Mouse (Mus musculus) hindbrain, embryonic 14.5 days (tissue): Measurements from ENCODE around the gene Tcp10a. TPM values are rescaled to one million over a fixed set of nuclear protein-coding genes. Genes with fewer than 3 reads are reported as not detected.
"Not testable (repeated sequence)": the region's sequence is repeated elsewhere in the genome, so short reads cannot be mapped to it uniquely, and the experiment has no call there.

Experiments
- ATAC-seq: fragments of 200-750 bp; cut with Nextera tagmentation; 2 replicates; pipeline ENCODE4 v1.8.0; 2017; ENCODE audit warnings: moderate number of reproducible peaks, mild to moderate bottlenecking, moderate TSS enrichment, moderate library complexity; ENCODE audit not compliant: low FRiP score
- DNase-seq: peaks from one replicate; pipeline ENCODE4 v3.0.0-alpha.2; 2015; ENCODE audit warnings: low spot score
- H3K27ac ChIP-seq: fragments of 300-500 bp; sonication (generic); 2 replicates; pipeline ENCODE4 v1.5.1; 2014; ENCODE audit warnings: mild to moderate bottlenecking, moderate library complexity
- H3K27me3 ChIP-seq: fragments of 300-500 bp; sonication (generic); 2 replicates; pipeline ENCODE4 v1.6.1; 2014; ENCODE audit warnings: mild to moderate bottlenecking, low read length, mixed read lengths; ENCODE audit not compliant: control insufficient read depth, insufficient read depth
- H3K36me3 ChIP-seq: fragments of 300-500 bp; sonication (generic); replicated peaks from 2 replicates; pipeline ENCODE4 v1.6.1; 2014; ENCODE audit not compliant: control insufficient read depth, insufficient read depth
- H3K4me1 ChIP-seq: fragments of 300-500 bp; sonication (generic); replicated peaks from 2 replicates; pipeline ENCODE4 v1.6.1; 2014; ENCODE audit warnings: antibody characterized with exemption, low read length, mixed read lengths; ENCODE audit not compliant: control insufficient read depth, insufficient read depth
- H3K4me2 ChIP-seq: fragments of 300-500 bp; sonication (generic); replicated peaks from 2 replicates; pipeline ENCODE4 v1.6.1; 2014; ENCODE audit warnings: mild to moderate bottlenecking, moderate library complexity
- H3K4me3 ChIP-seq: fragments of 300-500 bp; sonication (generic); replicated peaks from 2 replicates; pipeline ENCODE4 v1.5.1; 2014; ENCODE audit warnings: mild to moderate bottlenecking, low read length
- H3K9ac ChIP-seq: fragments of 300-500 bp; sonication (generic); 2 replicates; pipeline ENCODE4 v1.6.1; 2014
- H3K9me3 ChIP-seq: fragments of 300-500 bp; sonication (generic); 2 replicates; pipeline ENCODE4 v1.6.1; 2016; ENCODE audit warnings: low read length; ENCODE audit not compliant: control insufficient read depth
- WGBS: fragments of 180-500 bp; shearing (Covaris S2); extraction: QIAGEN DNeasy Blood & Tissue Kit; methylation state at CpG from one replicate; pipeline ENCODE4 v1.1.7; 2014; 5-methylcytosine and 5-hydroxymethylcytosine counted together
- polyA plus RNA-seq: library from polyadenylated mRNA; unstranded; fragments of >200 nt; fragmentation: Nextera tagmentation; extraction: Ambion mirVana; gene quantifications from 2 replicates; pipeline ENCODE4 v1.2.1, GENCODE M21; 2014

The Tcp10a gene
- polyA plus RNA-seq, 1 experiment from 2014 or later = not detected

DNA sequence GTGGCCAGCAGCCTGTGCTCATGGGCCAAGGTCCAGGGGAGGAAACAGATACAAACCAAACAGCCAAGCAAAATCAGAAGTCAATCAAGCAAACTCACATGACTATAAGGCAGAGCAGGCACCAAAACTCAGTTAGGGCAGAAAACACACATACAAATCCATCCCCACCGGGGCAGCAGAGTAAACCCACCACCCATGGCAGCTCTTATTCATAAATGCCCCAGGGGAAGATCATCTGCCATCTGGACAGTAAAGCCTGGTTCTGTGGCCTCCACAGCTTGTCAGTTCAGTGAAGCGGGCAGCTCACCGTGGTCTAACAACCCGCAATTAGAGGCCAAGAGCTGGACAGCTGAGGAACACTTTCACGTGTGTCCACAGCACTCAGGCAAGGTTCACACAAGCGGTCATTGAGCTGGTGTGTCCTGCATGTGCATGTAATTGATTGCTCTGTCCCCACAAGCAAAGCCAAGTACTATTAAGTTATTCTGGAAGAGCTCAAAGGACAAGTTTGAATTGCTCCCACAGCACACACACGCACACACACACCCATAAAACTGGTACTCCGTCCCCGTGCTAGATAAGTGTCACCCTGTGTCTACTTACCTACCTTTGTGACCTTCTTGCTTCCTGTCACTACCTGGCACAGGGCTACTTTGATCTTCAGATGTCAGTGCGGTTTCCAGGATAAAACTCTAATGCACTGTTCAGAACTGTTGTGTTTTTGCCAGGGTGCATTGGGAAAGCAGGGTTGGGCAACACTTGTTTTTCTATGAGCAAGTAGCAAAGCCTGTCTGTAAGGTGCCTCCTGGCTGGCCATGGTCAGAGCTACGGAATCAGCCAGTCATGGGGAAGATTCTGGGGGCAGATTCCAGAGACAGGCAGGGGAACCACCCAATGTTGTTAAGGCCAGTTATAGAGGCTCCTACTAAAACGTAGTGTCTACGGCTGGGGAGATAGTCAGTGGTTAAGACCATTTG, 59.0 kb downstream of the Tcp10a start:
- not testable (repeated sequence) for H3K4me2 ChIP-seq, H3K27me3 ChIP-seq, H3K4me1 ChIP-seq, H3K27ac ChIP-seq, H3K9me3 ChIP-seq, ATAC-seq, H3K36me3 ChIP-seq, DNase-seq, H3K4me3 ChIP-seq, H3K9ac ChIP-seq
- WGBS = 87% methylated on average over 9 of the region's 13 CpGs

DNA sequence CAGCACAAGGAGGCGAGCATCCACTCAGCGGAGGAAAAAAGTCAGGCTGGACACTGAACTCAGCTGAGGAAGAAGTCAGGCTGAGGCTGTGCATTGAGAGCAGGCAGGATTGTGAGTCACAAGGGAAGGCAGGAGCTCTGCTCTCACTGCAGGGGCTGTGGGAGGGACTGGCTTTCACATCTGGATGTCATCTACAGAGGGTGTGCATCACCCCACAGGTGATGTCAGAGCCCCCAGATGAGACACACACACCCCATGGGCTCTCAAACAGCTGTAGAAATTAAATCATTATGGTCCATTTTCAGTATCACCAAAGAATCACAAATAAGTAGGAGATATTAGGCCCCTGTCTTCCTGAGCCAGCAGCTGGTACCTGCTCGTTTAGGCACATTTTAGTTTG, 60.9 kb downstream of the Tcp10a start, which contains the start of gene Unc93a2:
Unc93a2 (minus strand) TSS at position 101 of the 400 bp plus-strand sequence.
- ATAC-seq, H3K4me2 ChIP-seq, H3K4me1 ChIP-seq, H3K27ac ChIP-seq, H3K27me3 ChIP-seq, H3K4me3 ChIP-seq, DNase-seq, H3K36me3 ChIP-seq, H3K9me3 ChIP-seq, H3K9ac ChIP-seq: not testable (repeated sequence)
- WGBS = 81% methylated on average over 3 of the region's 3 CpGs

DNA sequence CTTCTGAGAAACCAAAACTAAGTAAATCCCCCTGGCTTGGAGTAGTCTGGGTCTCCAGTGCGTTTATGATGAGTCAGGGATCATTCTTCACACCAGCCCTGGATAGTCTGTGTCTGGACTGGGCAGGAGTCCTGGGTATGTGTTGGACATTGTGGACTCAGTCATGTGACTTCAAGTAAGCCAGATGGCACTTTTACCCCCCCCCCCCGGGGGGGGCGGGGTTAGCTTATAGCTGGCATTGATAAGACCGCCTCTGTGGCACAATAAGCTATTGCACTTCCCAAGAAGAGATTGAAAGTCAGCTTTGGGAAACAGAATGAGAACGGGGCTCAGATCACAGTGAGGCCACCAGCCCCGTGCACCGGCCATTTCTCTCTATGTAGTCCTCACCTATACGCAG, 61.6 kb downstream of the Tcp10a start:
- DNase-seq, H3K27me3 ChIP-seq, H3K9me3 ChIP-seq, H3K4me1 ChIP-seq, H3K36me3 ChIP-seq, H3K27ac ChIP-seq, H3K4me2 ChIP-seq, H3K4me3 ChIP-seq, H3K9ac ChIP-seq, ATAC-seq: not testable (repeated sequence)
- 71% methylated on average over 8 of the region's 8 CpGs for WGBS

DNA sequence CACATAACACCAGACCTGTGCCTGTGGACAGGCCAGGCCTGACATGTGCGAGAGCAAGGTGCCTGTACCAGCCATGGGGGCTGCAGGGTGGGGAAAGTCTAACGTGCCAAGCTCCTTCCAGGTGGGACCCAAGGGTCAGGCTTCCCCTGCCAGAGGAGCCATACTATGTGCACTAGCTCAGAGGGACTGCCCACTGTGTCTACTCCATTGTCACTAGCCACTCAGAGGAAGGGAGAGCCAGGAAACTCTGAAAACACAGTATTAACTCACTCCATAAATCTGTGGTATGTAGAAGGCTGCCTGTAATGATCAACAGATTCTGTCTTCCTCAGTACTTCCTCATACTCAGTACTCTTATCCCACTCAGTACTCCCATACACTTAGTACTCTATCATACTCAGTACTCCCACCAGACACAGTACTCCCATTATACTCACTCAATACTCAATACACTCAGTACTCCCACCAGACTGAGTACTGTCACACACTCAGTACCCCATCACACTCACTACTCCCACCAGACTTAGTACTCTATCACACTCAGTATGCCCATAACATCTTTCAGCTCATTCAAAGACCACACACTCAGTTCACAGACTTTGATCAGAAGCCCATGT, 64.0 kb downstream of the Tcp10a start:
- no CpG with 5 or more reads among the region's 2 CpGs for WGBS
- H3K4me3 ChIP-seq, H3K4me1 ChIP-seq, H3K36me3 ChIP-seq, H3K27ac ChIP-seq, H3K4me2 ChIP-seq, H3K27me3 ChIP-seq, H3K9ac ChIP-seq, H3K9me3 ChIP-seq, DNase-seq: not testable (repeated sequence)
- 0 out of 2 replicates have a peak, but pooled peaks have one; percentile 43 for ATAC-seq

DNA sequence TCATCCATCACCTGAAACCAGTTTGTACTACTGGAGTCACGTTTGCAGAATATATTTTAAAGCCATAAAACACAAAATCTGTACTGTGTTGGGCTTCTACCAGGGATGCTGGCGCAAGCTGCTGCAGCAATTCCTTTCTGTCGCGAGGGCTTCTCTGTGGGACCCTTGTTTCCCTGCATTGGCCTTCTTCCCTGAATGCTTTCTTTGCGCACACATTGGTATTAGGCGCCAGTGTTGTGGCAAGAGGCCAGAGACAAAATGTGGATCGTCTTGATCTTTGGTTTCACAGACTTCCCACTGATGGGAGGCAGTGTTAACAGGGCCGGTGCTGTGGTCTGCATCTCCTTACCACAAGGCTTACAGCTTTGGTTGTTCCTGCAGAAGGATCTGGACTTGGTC, 64.5 kb downstream of the Tcp10a start:
- H3K27ac ChIP-seq, H3K4me3 ChIP-seq, H3K9me3 ChIP-seq, ATAC-seq, DNase-seq, H3K4me2 ChIP-seq, H3K4me1 ChIP-seq, H3K9ac ChIP-seq, H3K27me3 ChIP-seq, H3K36me3 ChIP-seq: not testable (repeated sequence)
- WGBS = 71% methylated on average over 6 of the region's 8 CpGs

DNA sequence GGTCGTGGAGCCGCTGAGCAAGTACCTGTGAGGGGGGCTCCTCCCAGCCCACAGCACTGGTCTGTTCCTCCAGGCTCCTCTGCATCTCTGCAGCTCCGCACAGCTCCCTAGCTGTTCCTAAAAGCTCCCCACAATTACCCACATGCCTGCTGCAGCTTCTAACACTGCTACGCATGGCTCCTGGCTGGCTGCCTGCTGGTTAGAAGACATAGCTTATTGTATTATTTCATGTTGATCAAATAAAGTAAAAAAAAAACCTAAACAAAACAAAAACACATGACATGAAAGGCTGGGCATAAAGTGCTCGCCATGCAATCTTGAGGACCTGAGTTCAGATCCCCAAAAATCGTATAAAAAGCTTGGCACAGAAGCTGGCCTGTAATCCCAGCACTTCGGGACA, 65.5 kb downstream of the Tcp10a start:
- not testable (repeated sequence) for H3K4me1 ChIP-seq, H3K27ac ChIP-seq, ATAC-seq, H3K27me3 ChIP-seq, H3K9me3 ChIP-seq, H3K36me3 ChIP-seq, H3K4me3 ChIP-seq, H3K9ac ChIP-seq, H3K4me2 ChIP-seq, DNase-seq
- WGBS = 70% methylated on average over 7 of the region's 7 CpGs

DNA sequence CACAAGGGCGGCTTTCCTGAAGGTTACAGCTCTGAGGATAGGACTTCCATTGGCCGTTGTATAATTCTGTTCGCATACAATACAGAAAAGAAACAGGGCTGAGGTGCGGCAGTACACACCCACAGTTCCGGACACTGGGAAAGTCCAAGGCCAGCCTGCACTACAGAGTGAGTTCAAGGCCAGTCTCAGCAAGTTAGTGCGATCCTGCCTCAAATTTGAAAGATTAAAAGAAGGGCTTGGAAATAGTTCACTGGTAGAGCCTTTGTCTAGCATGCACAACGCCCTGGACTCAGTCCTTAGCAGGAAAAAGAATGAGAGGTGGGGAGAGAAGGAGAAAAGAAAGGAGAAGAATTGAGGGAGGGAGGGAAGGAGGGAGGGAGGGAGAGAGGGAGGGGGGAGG, 70.7 kb downstream of the Tcp10a start:
- H3K36me3 ChIP-seq, H3K4me3 ChIP-seq, DNase-seq, H3K9me3 ChIP-seq, H3K4me1 ChIP-seq, H3K27me3 ChIP-seq, H3K9ac ChIP-seq, ATAC-seq, H3K27ac ChIP-seq, H3K4me2 ChIP-seq: not testable (repeated sequence)
- 85% methylated on average over 7 of the region's 7 CpGs for WGBS

Other genes with a start within 250 kb of the Tcp10a start
- 24.4 and 25.7 TPM in 2 replicates for gene Rps6ka2, start 154.5 kb upstream of the Tcp10a start, polyA plus RNA-seq
- gene Ttll2, start 28.1 kb downstream of the Tcp10a start, polyA plus RNA-seq = not detected in 2 replicates
- not detected in 2 replicates for gene Gm49630, start 47.3 kb downstream of the Tcp10a start, polyA plus RNA-seq
- gene Unc93a2, start 60.8 kb downstream of the Tcp10a start, polyA plus RNA-seq = not detected in 2 replicates